Comparison of ENCODE assay signal across 8 mouse cellular contexts in genomic region chr9:30426882-30427632, GRCm38 (mm10). TPM values are rescaled to one million over a fixed set of nuclear protein-coding genes. Genes with fewer than 3 reads are reported as not detected.
DNase-seq lines count a peak whose midpoint lies in the region; ATAC-seq and TF ChIP-seq lines count a peak whose summit lies in the region.

TSS of gene Snx19 (plus strand) at chr9:30427108.

- no peak for TF ChIP-seq POLR2A in bone marrow macrophage, adult 2 months (IDR thresholded peaks at IDR 0.05; ENCODE audit: borderline replicate concordance, low read depth, low read length)
- peak; percentile 84 for TF ChIP-seq POLR2A in embryonic fibroblast, embryonic 13.5 days (IDR thresholded peaks at IDR 0.05; ENCODE audit: low read depth, low read length)

- peak; percentile 90 for DNase-seq in A20 (ENCODE audit: low read depth, low spot score)
- peak; percentile 94 for DNase-seq in heart, embryonic 10.5 days (ENCODE audit: low spot score)
- DNase-seq in liver, result peak; percentile 92
- DNase-seq in spleen, postnatal 4 days (ENCODE audit: low spot score in 2 of 2), result peak; percentile 90 to 99

- H3K36me3 ChIP-seq in heart, embryonic 10.5 days, result peaks cover 11% of the 10 kb centered on the region; the same call in 1 of the 2 replicates
- peaks cover 3% of the 10 kb centered on the region; the same call in 1 of the 2 replicates for H3K36me3 ChIP-seq in kidney, embryonic 15.5 days

- no peak within 1 kb of the TSS for H3K27ac ChIP-seq in bone marrow macrophage, adult 2 months (ENCODE audit: insufficient read depth, low read depth, low read length)
- H3K27ac ChIP-seq in embryonic fibroblast, embryonic 13.5 days (ENCODE audit: insufficient read depth, low read length), result no peak within 1 kb of the TSS
- peak within 1 kb of the TSS; percentile 88 for H3K27ac ChIP-seq in heart, embryonic 10.5 days
- peak within 1 kb of the TSS; percentile 69 for H3K27ac ChIP-seq in kidney, embryonic 15.5 days

- H3K27me3 ChIP-seq in heart, embryonic 10.5 days (ENCODE audit: insufficient read depth, poor library complexity, severe bottlenecking), result peaks cover 8% of the 10 kb centered on the region; the same call in 1 of the 2 replicates
- H3K27me3 ChIP-seq in kidney, embryonic 15.5 days, result no peaks in the 10 kb centered on the region

- peak within 1 kb of the TSS; percentile 76 for H3K4me2 ChIP-seq in kidney, embryonic 15.5 days

- TF ChIP-seq CTCF in bone marrow macrophage, adult 2 months (IDR thresholded peaks at IDR 0.05; ENCODE audit: low read depth, low read length), result peak; percentile 73
- peak; percentile 98 for TF ChIP-seq CTCF in embryonic fibroblast, embryonic 13.5 days (IDR thresholded peaks at IDR 0.05; ENCODE audit: borderline replicate concordance, insufficient read depth, low read length)

- H3K9ac ChIP-seq in kidney, embryonic 15.5 days, result peak within 1 kb of the TSS; percentile 76

- H3K4me3 ChIP-seq in bone marrow macrophage, adult 2 months (ENCODE audit: insufficient read depth, low read length), result peak within 1 kb of the TSS; percentile 87
- peak within 1 kb of the TSS; percentile 82 for H3K4me3 ChIP-seq in embryonic fibroblast, embryonic 13.5 days (ENCODE audit: insufficient read depth, low read length)
- H3K4me3 ChIP-seq in heart, embryonic 10.5 days, result peak within 1 kb of the TSS; percentile 78
- H3K4me3 ChIP-seq in kidney, embryonic 15.5 days (replicated peaks), result peak within 1 kb of the TSS; percentile 68

- WGBS in heart, embryonic 10.5 days, result 2% methylated on average over 53 of the region's 53 CpGs
- 2% methylated on average over 53 of the region's 53 CpGs for WGBS in kidney, embryonic 15.5 days

- no peaks in the 10 kb centered on the region for H3K9me3 ChIP-seq in heart, embryonic 10.5 days
- H3K9me3 ChIP-seq in kidney, embryonic 15.5 days (replicated peaks), result no peaks in the 10 kb centered on the region

- H3K4me1 ChIP-seq in bone marrow macrophage, adult 2 months (ENCODE audit: control insufficient read depth, insufficient read depth, low read length), result peaks cover 20% of the 10 kb centered on the region
- 0 out of 2 replicates have a peak, but pooled peaks cover 3% of the 10 kb centered on the region for H3K4me1 ChIP-seq in embryonic fibroblast, embryonic 13.5 days (ENCODE audit: control insufficient read depth, insufficient read depth, low read length)
- peaks cover 31% of the 10 kb centered on the region for H3K4me1 ChIP-seq in heart, embryonic 10.5 days
- H3K4me1 ChIP-seq in kidney, embryonic 15.5 days, result peaks cover 34% of the 10 kb centered on the region

- ATAC-seq in kidney, embryonic 15.5 days (replicated peaks; ENCODE audit: low FRiP score), result peak; percentile 96
- peak; percentile 86 for ATAC-seq in monocyte, adult 5-6 weeks (replicated peaks; ENCODE audit: insufficient number of reproducible peaks, low FRiP score, low TSS enrichment, poor library complexity, severe bottlenecking)

RNA-seq across cellular contexts. Expression of gene Snx19, which starts in this region (rescaled TPM):
- polyA plus RNA-seq in bone marrow macrophage, adult 2 months (2012; ENCODE audit: insufficient read depth, insufficient read length, missing spikeins), result 10.9 and 12.1 TPM in 2 replicates
- polyA plus RNA-seq in embryonic fibroblast, embryonic 13.5 days (2011; ENCODE audit: insufficient read length, low read depth, missing spikeins), result 23.3 and 30.0 TPM in 2 replicates
- 18.1 and 20.2 TPM in 2 replicates for polyA plus RNA-seq in heart, embryonic 10.5 days (2016; fragmentation: Nextera tagmentation; extraction: Ambion mirVana)
- 18.9 and 20.0 TPM in 2 replicates for polyA plus RNA-seq in kidney, embryonic 15.5 days (2015; fragmentation: Nextera tagmentation; extraction: Ambion mirVana)
- total RNA-seq in monocyte, adult 5-6 weeks (2017), result 11.9 to 23.5 TPM (median 13.9 TPM) in 3 replicates

Comparison
In these comparisons a context has a peak if more than half of its experiments do, and no peak if none do; other contexts are left out.
1. H3K27ac ChIP-seq: peak in heart, embryonic 10.5 days (single experiment) and kidney, embryonic 15.5 days (single experiment); none in bone marrow macrophage, adult 2 months (single experiment) and embryonic fibroblast, embryonic 13.5 days (single experiment).
2. Peak in every context shown above with its lines, with median percentiles within 50 percentile points of each other: DNase-seq and H3K4me3 ChIP-seq.